Mouse (Mus musculus) limb, embryonic 15.5 days (tissue): Measurements from ENCODE around the gene Dnah17. TPM values are rescaled to one million over a fixed set of nuclear protein-coding genes. Genes with fewer than 3 reads are reported as not detected.

Experiments used
- ATAC-seq: fragments of 200-750 bp; cut with Nextera tagmentation; 2 replicates; pipeline ENCODE4 v1.8.0; 2017; ENCODE audit warnings: low read depth, moderate TSS enrichment; ENCODE audit not compliant: insufficient number of reproducible peaks, low FRiP score, low TSS enrichment
- H3K27ac ChIP-seq: fragments of 300-500 bp; sonication (generic); 2 replicates; pipeline ENCODE4 v1.5.1; 2015; ENCODE audit warnings: moderate library complexity, mild to moderate bottlenecking, inconsistent platforms
- H3K27me3 ChIP-seq: fragments of 300-500 bp; sonication (generic); 2 replicates; pipeline ENCODE4 v1.6.1; 2015; ENCODE audit warnings: inconsistent platforms
- H3K36me3 ChIP-seq: fragments of 300-500 bp; sonication (generic); 2 replicates; pipeline ENCODE4 v1.6.1; 2015; ENCODE audit warnings: inconsistent platforms
- H3K4me1 ChIP-seq: fragments of 300-500 bp; sonication (generic); 2 replicates; pipeline ENCODE4 v1.6.1; 2015; ENCODE audit warnings: inconsistent platforms
- H3K4me2 ChIP-seq: fragments of 300-500 bp; sonication (generic); 2 replicates; pipeline ENCODE4 v1.6.1; 2015; ENCODE audit warnings: mild to moderate bottlenecking, inconsistent platforms
- H3K4me3 ChIP-seq: fragments of 300-500 bp; sonication (generic); 2 replicates; pipeline ENCODE4 v1.5.1; 2015; ENCODE audit warnings: mild to moderate bottlenecking, inconsistent platforms
- H3K9ac ChIP-seq: fragments of 300-500 bp; sonication (generic); 2 replicates; pipeline ENCODE4 v1.6.1; 2015; ENCODE audit warnings: inconsistent platforms
- H3K9me3 ChIP-seq: fragments of 300-500 bp; sonication (generic); 2 replicates; pipeline ENCODE4 v1.6.1; 2016; ENCODE audit warnings: inconsistent platforms
- WGBS: fragments of 180-500 bp; shearing (Covaris S2); methylation state at CpG from one replicate; pipeline ENCODE4 v1.1.7; 2015; 5-methylcytosine and 5-hydroxymethylcytosine counted together
- polyA plus RNA-seq: library from polyadenylated mRNA; unstranded; fragments of >200 nt; fragmentation: Nextera tagmentation; extraction: Ambion mirVana; gene quantifications from 2 replicates; pipeline ENCODE4 v1.2.1, GENCODE M21; 2015

Gene Dnah17
- polyA plus RNA-seq, 1 experiment from 2014 or later = 0.15 TPM

DNA sequence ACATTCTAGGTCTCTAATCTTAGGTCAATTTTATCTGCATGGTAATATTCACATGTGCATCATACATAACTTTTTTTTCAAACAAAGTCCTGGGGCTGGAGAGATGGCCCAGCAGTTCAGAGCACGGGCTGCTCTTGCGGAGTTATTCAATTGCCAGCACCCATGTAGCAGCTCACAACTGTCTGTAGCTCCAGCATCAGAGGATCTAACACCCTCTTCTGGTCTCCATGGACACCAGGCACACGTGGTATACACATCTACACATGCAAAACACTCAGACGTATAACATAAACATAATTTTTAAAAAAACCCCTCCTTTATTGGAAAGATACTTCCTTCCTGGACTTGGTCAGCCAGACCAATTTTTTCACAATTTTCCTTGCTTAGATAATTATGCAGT, 28.3 kb upstream of the Dnah17 start:
- no peak overlapping the region for H3K4me3 ChIP-seq
- no peak overlapping the region for H3K9ac ChIP-seq
- peaks cover 9% of the 10 kb centered on the region for H3K36me3 ChIP-seq
- no peaks in the 10 kb centered on the region for H3K27me3 ChIP-seq
- no peak for ATAC-seq
- WGBS = 66% methylated on average over 4 of the region's 4 CpGs
- H3K4me1 ChIP-seq = 0 out of 2 replicates have a peak, but pooled peaks cover 14% of the 10 kb centered on the region
- no peak overlapping the region for H3K4me2 ChIP-seq
- no peak overlapping the region for H3K27ac ChIP-seq
- no peaks in the 10 kb centered on the region for H3K9me3 ChIP-seq

DNA sequence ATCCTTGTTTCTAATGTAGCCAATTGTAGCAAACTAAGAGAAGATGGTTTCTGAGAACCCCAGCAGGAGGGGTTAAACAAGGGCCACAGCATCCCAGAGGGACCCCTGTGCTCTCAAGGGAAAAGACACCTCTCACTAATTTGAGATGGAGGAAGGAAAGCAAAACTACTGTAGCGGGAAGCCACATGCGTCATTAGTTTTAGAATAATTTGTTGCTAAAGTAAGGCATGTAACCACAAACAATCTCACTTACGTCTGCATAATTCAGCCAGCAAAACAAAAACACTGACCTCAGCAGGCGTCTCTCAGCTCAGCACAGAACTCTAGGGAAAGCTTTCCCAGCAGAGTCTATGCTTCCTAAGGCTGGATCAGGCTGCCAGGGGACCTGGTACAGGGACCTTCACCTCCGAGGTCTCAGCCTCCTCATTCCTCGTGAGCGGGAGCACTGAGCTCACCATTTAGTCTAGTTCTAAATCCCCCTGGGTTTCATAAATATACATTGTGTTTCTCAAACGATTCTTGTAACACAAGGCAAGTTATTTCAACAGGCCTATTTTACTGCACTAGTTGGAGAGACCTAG, 26.1 kb upstream of the Dnah17 start:
- Histone ChIP-seq H3K27ac (no peak overlapping the region), H3K4me2 (no peak overlapping the region), H3K9me3 (no peaks in the 10 kb centered on the region), H3K27me3 (no peaks in the 10 kb centered on the region), H3K4me1 (peaks cover 17% of the 10 kb centered on the region; the same call in 1 of the 2 replicates), H3K4me3 (no peak overlapping the region), H3K9ac (no peak overlapping the region), H3K36me3 (no peaks in the 10 kb centered on the region)
- ATAC-seq = no peak
- WGBS = 54% methylated on average over 8 of the region's 8 CpGs

DNA sequence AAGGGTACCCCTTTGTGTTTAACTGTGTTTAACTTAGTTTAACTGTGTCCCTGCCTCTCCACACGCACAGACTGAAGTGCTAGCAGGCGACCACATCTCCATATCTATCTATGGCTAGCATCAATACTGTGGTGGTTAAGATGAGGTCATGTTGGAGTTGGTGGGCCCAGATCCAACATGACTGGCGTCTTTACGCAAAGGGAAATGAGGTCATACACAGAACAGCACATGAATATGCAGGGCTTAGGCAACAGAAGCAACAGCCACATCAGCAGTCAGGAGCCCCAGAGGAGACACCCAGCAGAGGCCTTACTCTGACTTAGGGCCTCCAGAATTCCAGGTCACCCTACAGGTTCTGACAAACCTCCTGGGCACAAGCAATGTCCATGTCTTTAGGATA, 22.5 kb upstream of the Dnah17 start:
- Histone ChIP-seq H3K4me2 (no peak overlapping the region), H3K4me3 (no peak overlapping the region), H3K9me3 (no peaks in the 10 kb centered on the region), H3K4me1 (peaks cover 19% of the 10 kb centered on the region), H3K9ac (no peak overlapping the region), H3K27ac (no peak overlapping the region), H3K36me3 (no peaks in the 10 kb centered on the region), H3K27me3 (no peaks in the 10 kb centered on the region)
- 58% methylated on average over 4 of the region's 4 CpGs for WGBS
- ATAC-seq = no peak

DNA sequence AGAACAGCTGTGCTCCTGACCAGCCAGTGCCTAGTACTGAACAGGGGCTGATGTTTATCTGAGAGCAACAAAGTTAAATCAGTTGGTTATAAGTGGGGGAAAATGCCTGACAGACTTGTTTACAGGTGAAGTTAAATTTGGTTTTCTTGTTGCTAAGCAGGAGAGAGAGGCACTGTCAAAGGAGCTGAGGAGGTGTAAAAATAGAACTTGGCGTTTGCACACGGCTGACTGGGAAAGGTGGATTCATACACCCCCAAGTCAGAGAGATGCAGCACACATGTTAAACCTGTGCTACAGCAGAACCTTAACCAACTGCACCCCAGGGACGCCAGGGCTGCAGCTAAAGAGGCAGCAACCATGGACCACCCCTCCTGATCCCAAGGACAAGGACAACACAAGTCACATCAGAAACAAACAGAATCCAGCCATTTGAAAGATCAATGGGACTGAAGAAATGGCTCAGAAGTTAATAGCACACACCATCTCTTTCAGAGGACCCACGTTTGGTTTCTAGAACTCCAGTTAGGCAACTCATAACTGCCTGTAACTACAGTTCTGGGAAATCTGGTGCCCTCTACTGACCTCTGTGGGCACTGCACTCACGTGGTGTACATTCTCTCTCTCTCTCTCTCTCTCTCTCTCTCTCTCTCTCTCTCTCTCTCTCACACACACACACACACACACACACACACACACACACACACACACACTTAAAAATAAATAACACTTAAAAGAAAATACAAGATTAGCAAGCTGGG, 21.2 kb upstream of the Dnah17 start:
- Histone ChIP-seq H3K9ac (no peak overlapping the region), H3K4me2 (no peak overlapping the region), H3K36me3 (no peaks in the 10 kb centered on the region), H3K4me3 (no peak overlapping the region), H3K4me1 (peaks cover 15% of the 10 kb centered on the region), H3K9me3 (no peaks in the 10 kb centered on the region), H3K27ac (no peak overlapping the region), H3K27me3 (no peaks in the 10 kb centered on the region)
- no peak for ATAC-seq
- 77% methylated on average over 5 of the region's 5 CpGs for WGBS

DNA sequence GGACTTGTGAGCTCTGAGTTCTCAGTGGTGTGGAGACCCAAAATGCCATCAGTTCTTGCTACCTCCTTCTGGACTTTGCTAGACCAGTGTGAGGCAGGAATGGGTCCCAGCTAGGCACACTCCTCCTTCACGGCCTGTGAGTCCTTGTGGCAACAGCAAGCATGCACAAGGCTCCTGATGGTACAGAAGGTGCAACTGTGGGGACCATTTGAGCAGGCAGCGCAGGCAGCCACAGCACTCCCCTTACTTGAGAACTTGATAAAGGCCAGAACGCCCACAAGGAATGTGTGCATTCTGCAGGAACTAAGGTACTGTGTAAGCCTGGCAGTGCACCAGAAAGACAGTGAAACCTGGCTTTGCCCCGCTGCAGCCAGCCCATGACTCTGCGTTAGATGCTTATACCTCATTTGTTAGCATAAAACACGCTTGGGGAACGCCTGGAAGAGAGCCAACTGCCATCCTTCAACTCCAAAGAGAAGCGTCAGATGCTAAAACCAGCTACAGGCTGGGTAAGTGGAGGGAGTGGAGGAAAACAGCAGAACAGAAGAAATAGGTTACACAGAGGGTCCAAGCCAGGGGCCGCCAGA, 19.8 kb upstream of the Dnah17 start:
- ATAC-seq = no peak
- no peak overlapping the region for H3K4me3 ChIP-seq
- H3K27me3 ChIP-seq = no peaks in the 10 kb centered on the region
- WGBS = 42% methylated on average over 9 of the region's 9 CpGs
- H3K27ac ChIP-seq = 0 out of 2 replicates have a peak overlapping the region, but pooled peaks have one; percentile 43
- H3K9ac ChIP-seq = no peak overlapping the region
- no peaks in the 10 kb centered on the region for H3K9me3 ChIP-seq
- peaks cover 13% of the 10 kb centered on the region for H3K4me1 ChIP-seq
- H3K36me3 ChIP-seq = no peaks in the 10 kb centered on the region
- H3K4me2 ChIP-seq = no peak overlapping the region

DNA sequence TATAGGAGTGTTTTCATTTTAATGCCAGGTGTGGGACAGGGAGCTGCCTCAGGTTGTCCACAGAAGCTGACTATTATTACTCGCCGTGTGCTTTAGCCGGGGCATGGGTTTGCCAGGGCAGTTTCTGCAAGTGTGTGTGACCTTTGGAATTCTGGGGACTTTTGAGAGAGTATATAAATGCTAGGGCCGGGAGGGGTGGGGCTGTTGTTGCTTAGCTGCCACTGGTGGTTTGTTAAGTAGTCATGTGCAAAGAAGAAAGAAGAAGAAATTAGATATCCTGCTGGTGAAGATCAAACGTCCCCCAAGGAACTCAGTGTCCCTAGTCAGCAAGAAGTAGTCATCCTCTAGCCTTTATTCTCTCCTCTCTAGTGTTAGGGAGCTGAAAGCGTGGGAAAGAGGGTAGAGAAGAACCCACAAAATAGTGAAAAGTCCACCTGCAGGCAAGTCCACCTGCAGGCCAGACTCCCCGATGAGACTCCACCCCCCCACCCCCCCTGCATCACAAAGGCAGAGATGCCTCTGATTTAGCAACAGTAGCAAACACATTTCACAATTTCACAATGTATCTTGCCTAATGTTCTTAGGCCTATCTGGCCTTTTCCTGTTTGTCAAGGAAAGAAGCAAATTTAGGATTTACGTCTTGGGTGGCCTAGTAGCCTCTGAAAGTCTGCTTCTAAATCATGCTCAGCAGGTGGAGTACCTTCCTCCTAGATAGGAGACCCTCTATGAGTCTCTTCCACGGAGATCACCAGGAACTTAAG, 17.6 kb upstream of the Dnah17 start:
- Histone ChIP-seq H3K4me3 (no peak overlapping the region), H3K9me3 (no peaks in the 10 kb centered on the region), H3K36me3 (no peaks in the 10 kb centered on the region), H3K27me3 (no peaks in the 10 kb centered on the region), H3K27ac (no peak overlapping the region), H3K4me1 (peaks cover 12% of the 10 kb centered on the region), H3K9ac (no peak overlapping the region), H3K4me2 (no peak overlapping the region)
- 58% methylated on average over 9 of the region's 9 CpGs for WGBS
- no peak for ATAC-seq

DNA sequence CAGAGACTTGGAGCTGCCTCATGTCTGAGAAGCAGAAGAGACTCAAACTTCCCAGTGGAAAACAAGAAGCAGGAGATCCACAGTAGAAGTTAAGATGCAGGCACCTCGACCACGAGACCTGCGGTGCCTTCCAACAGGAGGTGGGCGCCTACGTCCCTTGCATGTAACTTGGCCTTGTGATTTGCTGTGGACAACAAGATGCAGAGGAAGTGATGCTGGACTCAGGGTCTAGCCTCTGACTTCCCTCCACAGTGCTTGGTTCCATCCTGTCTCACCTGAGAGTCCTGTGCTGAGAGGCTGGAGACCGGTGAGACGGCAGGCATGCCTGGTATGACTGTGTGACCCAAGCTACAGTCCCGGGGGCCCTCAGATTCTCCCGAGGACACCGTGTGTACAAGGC, 16.0 kb upstream of the Dnah17 start:
- Histone ChIP-seq H3K27ac (no peak overlapping the region), H3K36me3 (no peaks in the 10 kb centered on the region)

DNA sequence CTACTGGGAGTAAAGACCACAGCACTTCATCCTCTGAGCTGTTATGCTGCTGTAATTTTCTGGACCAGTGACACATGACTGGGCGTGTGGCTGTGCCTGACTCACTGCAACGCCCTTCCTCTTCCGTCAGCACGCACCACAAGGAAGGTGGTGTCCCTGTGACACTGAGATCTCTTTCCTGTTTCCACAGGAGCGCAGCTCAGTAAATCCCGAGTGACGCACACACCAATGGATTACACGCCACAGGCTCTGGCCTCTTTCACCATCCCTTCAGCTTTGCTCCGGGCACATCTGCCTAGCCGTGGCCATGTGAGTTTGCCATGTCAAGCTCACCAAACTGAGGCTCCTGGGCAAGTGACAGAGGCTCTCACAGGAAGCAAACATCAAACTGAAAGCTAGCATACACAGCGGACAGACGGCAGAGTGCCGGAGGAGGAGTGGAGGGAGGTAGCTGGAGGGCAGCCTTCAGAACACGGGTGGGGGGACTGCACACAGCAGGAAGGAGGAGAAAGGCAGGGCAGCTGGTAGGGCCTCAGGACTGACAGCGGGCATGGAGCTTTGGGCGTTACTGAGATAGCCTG, 15.4 kb upstream of the Dnah17 start:
- no peaks in the 10 kb centered on the region for H3K27me3 ChIP-seq
- H3K9me3 ChIP-seq = no peaks in the 10 kb centered on the region
- H3K36me3 ChIP-seq = no peaks in the 10 kb centered on the region
- no peak overlapping the region for H3K4me2 ChIP-seq
- WGBS = 63% methylated on average over 16 of the region's 16 CpGs
- peak overlapping the region; percentile 61; the same call in 1 of the 2 replicates for H3K27ac ChIP-seq
- 0 out of 2 replicates have a peak overlapping the region, but pooled peaks have one; percentile 3 for H3K4me3 ChIP-seq
- no peak overlapping the region for H3K9ac ChIP-seq
- no peak for ATAC-seq
- H3K4me1 ChIP-seq = peaks cover 14% of the 10 kb centered on the region

More for the DNA sequence above, 16.0 kb upstream of the Dnah17 start:
- no peak for ATAC-seq
- Histone ChIP-seq H3K4me2 (no peak overlapping the region), H3K27me3 (no peaks in the 10 kb centered on the region), H3K4me1 (peaks cover 14% of the 10 kb centered on the region), H3K9me3 (no peaks in the 10 kb centered on the region), H3K9ac (no peak overlapping the region), H3K4me3 (no peak overlapping the region)
- 93% methylated on average over 10 of the region's 10 CpGs for WGBS

DNA sequence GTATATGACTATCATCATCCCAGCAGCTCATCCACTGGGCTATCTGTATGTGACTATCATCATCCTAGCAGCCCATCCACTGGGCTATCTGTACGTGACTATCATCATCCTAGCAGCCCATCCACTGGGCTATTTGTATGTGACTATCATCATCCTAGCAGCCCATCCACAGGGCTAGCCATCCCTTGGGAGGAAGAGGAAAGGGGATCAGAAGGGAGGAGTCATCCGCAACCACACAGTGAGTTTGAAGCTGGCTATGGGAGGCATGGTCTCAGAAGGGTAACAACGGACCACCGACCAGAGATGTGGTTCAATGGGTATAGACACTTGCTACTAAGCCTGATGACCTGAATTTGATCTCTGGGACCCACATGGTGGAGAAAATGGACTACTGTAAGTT, 14.7 kb upstream of the Dnah17 start:
- no peak for ATAC-seq
- Histone ChIP-seq H3K9ac (no peak overlapping the region), H3K4me1 (peaks cover 6% of the 10 kb centered on the region), H3K27me3 (no peaks in the 10 kb centered on the region), H3K9me3 (no peaks in the 10 kb centered on the region), H3K4me2 (no peak overlapping the region), H3K4me3 (no peak overlapping the region), H3K36me3 (no peaks in the 10 kb centered on the region), H3K27ac (no peak overlapping the region)
- WGBS = 94% methylated on average over 4 of the region's 4 CpGs

DNA sequence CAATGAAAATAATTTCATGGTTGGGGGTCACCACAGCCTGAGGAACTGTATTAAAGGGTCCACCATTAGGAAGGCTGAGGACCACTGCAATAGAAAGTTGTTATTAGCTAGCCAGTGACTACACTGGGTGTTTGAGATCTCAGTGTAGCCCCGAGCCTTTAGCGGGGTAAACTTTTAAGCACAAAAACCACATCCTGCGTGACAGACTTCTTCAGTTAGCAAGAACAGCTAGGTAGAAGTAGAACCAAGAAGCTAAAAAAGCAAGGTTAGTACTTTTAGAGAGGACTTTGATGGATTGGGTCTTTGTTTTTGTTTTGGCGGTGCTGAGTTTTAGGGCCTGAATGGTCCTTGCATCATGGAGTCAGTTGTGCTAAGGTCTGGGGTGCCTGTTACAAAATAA, 13.3 kb upstream of the Dnah17 start:
- Histone ChIP-seq H3K9me3 (no peaks in the 10 kb centered on the region), H3K27ac (no peak overlapping the region), H3K36me3 (no peaks in the 10 kb centered on the region), H3K27me3 (no peaks in the 10 kb centered on the region), H3K4me2 (no peak overlapping the region), H3K9ac (no peak overlapping the region), H3K4me1 (peaks cover 3% of the 10 kb centered on the region), H3K4me3 (no peak overlapping the region)
- WGBS = 90% methylated on average over 4 of the region's 4 CpGs
- no peak for ATAC-seq

DNA sequence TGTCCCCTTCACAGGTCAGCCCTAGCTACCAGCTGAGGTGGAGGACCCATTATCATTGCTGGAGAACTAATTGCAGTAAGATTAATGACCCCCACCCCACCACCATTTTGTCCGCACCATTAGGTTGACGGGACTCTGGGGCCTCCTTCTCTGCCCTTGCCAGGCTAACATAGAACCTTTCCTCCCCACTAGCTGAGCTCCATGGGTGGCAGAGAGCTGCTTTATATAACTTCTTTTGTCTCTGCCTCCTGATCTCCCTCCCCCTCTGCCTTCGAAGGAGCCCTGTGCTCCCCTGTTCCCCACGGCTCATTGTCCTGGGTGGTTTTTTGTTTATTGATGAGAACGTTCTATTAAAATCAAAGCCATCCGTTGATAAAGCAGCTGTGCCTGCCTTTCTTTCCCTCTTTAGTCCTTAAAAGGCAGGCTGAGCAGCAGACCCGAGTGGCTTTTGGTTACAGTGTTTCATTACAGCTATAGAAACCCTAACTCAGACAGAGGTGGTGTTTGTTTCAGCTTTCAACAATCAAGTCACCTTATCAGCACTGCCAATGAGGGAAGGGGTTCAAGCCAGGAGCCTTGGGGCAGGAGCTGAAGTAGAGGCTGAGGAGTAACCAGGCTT, 12.2 kb upstream of the Dnah17 start:
- 41% methylated on average over 7 of the region's 7 CpGs for WGBS
- no peak overlapping the region for H3K9ac ChIP-seq

More for the DNA sequence above, 12.2 kb upstream of the Dnah17 start:
- no peak overlapping the region for H3K27ac ChIP-seq
- no peak for ATAC-seq
- no peaks in the 10 kb centered on the region for H3K36me3 ChIP-seq
- H3K4me3 ChIP-seq = no peak overlapping the region
- no peak overlapping the region for H3K4me2 ChIP-seq
- H3K9me3 ChIP-seq = no peaks in the 10 kb centered on the region
- peaks cover 3% of the 10 kb centered on the region; the same call in 1 of the 2 replicates for H3K4me1 ChIP-seq
- H3K27me3 ChIP-seq = no peaks in the 10 kb centered on the region
